Mouse (Mus musculus) embryonic facial prominence, embryonic 13.5 days (tissue): Measurements from ENCODE around the gene Bex1. TPM values are rescaled to one million over a fixed set of nuclear protein-coding genes. Genes with fewer than 3 reads are reported as not detected.

Experiments used
- ATAC-seq: fragments of 200-750 bp; cut with Nextera tagmentation; 2 replicates; pipeline ENCODE4 v1.8.0; 2017; ENCODE audit warnings: low read depth; ENCODE audit not compliant: insufficient number of reproducible peaks, insufficient read depth, low FRiP score, low TSS enrichment
- H3K27ac ChIP-seq: fragments of 300-500 bp; sonication (generic); 2 replicates; pipeline ENCODE4 v1.5.1; 2015; ENCODE audit warnings: moderate library complexity, mild to moderate bottlenecking, inconsistent platforms
- H3K27me3 ChIP-seq: fragments of 300-500 bp; sonication (generic); 2 replicates; pipeline ENCODE4 v1.6.1; 2015; ENCODE audit warnings: mild to moderate bottlenecking, inconsistent platforms
- H3K36me3 ChIP-seq: fragments of 300-500 bp; sonication (generic); 2 replicates; pipeline ENCODE4 v1.6.1; 2015; ENCODE audit warnings: mild to moderate bottlenecking, inconsistent platforms
- H3K4me1 ChIP-seq: fragments of 300-500 bp; sonication (generic); 2 replicates; pipeline ENCODE4 v1.6.1; 2015; ENCODE audit warnings: inconsistent platforms
- H3K4me2 ChIP-seq: fragments of 300-500 bp; sonication (generic); 2 replicates; pipeline ENCODE4 v1.6.1; 2015; ENCODE audit warnings: moderate library complexity, mild to moderate bottlenecking, inconsistent platforms
- H3K4me3 ChIP-seq: fragments of 300-500 bp; sonication (generic); 2 replicates; pipeline ENCODE4 v1.5.1; 2015; ENCODE audit warnings: mild to moderate bottlenecking, inconsistent platforms
- H3K9ac ChIP-seq: fragments of 300-500 bp; sonication (generic); 2 replicates; pipeline ENCODE4 v1.6.1; 2015; ENCODE audit warnings: mild to moderate bottlenecking, inconsistent platforms
- H3K9me3 ChIP-seq: fragments of 300-500 bp; sonication (generic); 2 replicates; pipeline ENCODE4 v1.6.1; 2016; ENCODE audit warnings: inconsistent platforms
- WGBS: fragments of 180-500 bp; shearing (Covaris S2); methylation state at CpG from one replicate; pipeline ENCODE4 v1.1.7; 2015; ENCODE audit warnings: mixed read lengths; 5-methylcytosine and 5-hydroxymethylcytosine counted together
- polyA plus RNA-seq: library from polyadenylated mRNA; unstranded; fragments of >200 nt; fragmentation: Nextera tagmentation; extraction: Ambion mirVana; gene quantifications from 2 replicates; pipeline ENCODE4 v1.2.1, GENCODE M21; 2015

Gene Bex1
- polyA plus RNA-seq, 1 experiment from 2014 or later, result 87.7 TPM

GRCm38 (mm10) chrX:136213396-136213795 lies 1.9 kb downstream of the Bex1 start:
- no peak for ATAC-seq
- WGBS, result 69% methylated on average over 2 of the region's 2 CpGs

GRCm38 (mm10) chrX:136204406-136204805 lies 10.9 kb downstream of the Bex1 start:
- no peak overlapping the region for H3K9ac ChIP-seq
- no peaks in the 10 kb centered on the region for H3K4me1 ChIP-seq
- no peaks in the 10 kb centered on the region for H3K36me3 ChIP-seq
- no peak overlapping the region for H3K4me2 ChIP-seq
- no peaks in the 10 kb centered on the region for H3K9me3 ChIP-seq
- peaks cover 17% of the 10 kb centered on the region for H3K27me3 ChIP-seq
- WGBS, result 76% methylated on average over 6 of the region's 6 CpGs
- H3K27ac ChIP-seq, result no peak overlapping the region
- ATAC-seq, result no peak
- no peak overlapping the region for H3K4me3 ChIP-seq

More at GRCm38 (mm10) chrX:136213396-136213795, 1.9 kb downstream of the Bex1 start:
- no peak overlapping the region for H3K4me2 ChIP-seq
- no peak overlapping the region for H3K9ac ChIP-seq
- H3K27ac ChIP-seq, result no peak overlapping the region
- H3K4me3 ChIP-seq, result no peak overlapping the region
- peaks cover 8% of the 10 kb centered on the region; the same call in 1 of the 2 replicates for H3K27me3 ChIP-seq
- H3K36me3 ChIP-seq, result no peaks in the 10 kb centered on the region
- H3K4me1 ChIP-seq, result no peaks in the 10 kb centered on the region
- H3K9me3 ChIP-seq, result no peaks in the 10 kb centered on the region

GRCm38 (mm10) chrX:136203664-136204066 lies 11.6 kb downstream of the Bex1 start, which contains the start of gene Tceal5:
Tceal5 (minus strand) TSS chrX:136203876.
- H3K27me3 ChIP-seq, result peaks cover 17% of the 10 kb centered on the region
- no peaks in the 10 kb centered on the region for H3K4me1 ChIP-seq
- H3K36me3 ChIP-seq, result no peaks in the 10 kb centered on the region
- H3K4me3 ChIP-seq, result peak within 1 kb of the TSS; percentile 48
- WGBS, result 26% methylated on average over 9 of the region's 9 CpGs
- H3K27ac ChIP-seq, result no peak within 1 kb of the TSS
- H3K9ac ChIP-seq, result peak within 1 kb of the TSS; percentile 61; the same call in 1 of the 2 replicates
- 0 out of 2 replicates have a peak, but pooled peaks have one; percentile 20 for ATAC-seq
- H3K9me3 ChIP-seq, result no peaks in the 10 kb centered on the region
- peak within 1 kb of the TSS; percentile 59 for H3K4me2 ChIP-seq

GRCm38 (mm10) chrX:136203257-136203656 lies 12.1 kb downstream of the Bex1 start:
- Histone ChIP-seq H3K4me3 (peak overlapping the region; percentile 48), H3K4me1 (no peaks in the 10 kb centered on the region), H3K9me3 (no peaks in the 10 kb centered on the region), H3K4me2 (peak overlapping the region; percentile 59), H3K36me3 (no peaks in the 10 kb centered on the region), H3K27me3 (peaks cover 17% of the 10 kb centered on the region), H3K27ac (no peak overlapping the region), H3K9ac (peak overlapping the region; percentile 61; the same call in 1 of the 2 replicates)
- no peak for ATAC-seq
- WGBS, result 15% methylated on average over 7 of the region's 7 CpGs

- Histone ChIP-seq H3K4me1 (no peaks in the 10 kb centered on the region), H3K9ac (no peak overlapping the region), H3K27me3 (peaks cover 9% of the 10 kb centered on the region), H3K9me3 (no peaks in the 10 kb centered on the region), H3K4me2 (no peak overlapping the region), H3K36me3 (no peaks in the 10 kb centered on the region), H3K27ac (no peak overlapping the region), H3K4me3 (no peak overlapping the region)
- 52% methylated on average over 1 of the region's 1 CpGs for WGBS
- ATAC-seq, result no peak
Observed at GRCm38 (mm10) chrX:136196873-136197272, 18.4 kb downstream of the Bex1 start.

- ATAC-seq, result no peak
Observed at GRCm38 (mm10) chrX:136195193-136195944, 19.9 kb downstream of the Bex1 start.

GRCm38 (mm10) chrX:136183107-136183506 lies 32.2 kb downstream of the Bex1 start:
- no peak for ATAC-seq
- WGBS, result 72% methylated on average over 1 of the region's 1 CpGs

More at GRCm38 (mm10) chrX:136195193-136195944, 19.9 kb downstream of the Bex1 start:
- Histone ChIP-seq H3K27me3 (peaks cover 1% of the 10 kb centered on the region), H3K27ac (no peak overlapping the region), H3K4me2 (no peak overlapping the region), H3K4me1 (no peaks in the 10 kb centered on the region), H3K36me3 (no peaks in the 10 kb centered on the region), H3K4me3 (no peak overlapping the region), H3K9ac (no peak overlapping the region), H3K9me3 (no peaks in the 10 kb centered on the region)
- 84% methylated on average over 16 of the region's 16 CpGs for whole genome bisulfite sequencing

GRCm38 (mm10) chrX:136180897-136181553 lies 34.3 kb downstream of the Bex1 start:
- no peak for ATAC-seq
- 38% methylated on average over 11 of the region's 11 CpGs for WGBS
- Histone ChIP-seq H3K4me1 (no peaks in the 10 kb centered on the region), H3K27me3 (peaks cover 17% of the 10 kb centered on the region), H3K4me3 (no peak overlapping the region), H3K4me2 (no peak overlapping the region), H3K36me3 (no peaks in the 10 kb centered on the region), H3K27ac (no peak overlapping the region), H3K9ac (no peak overlapping the region), H3K9me3 (no peaks in the 10 kb centered on the region)

More at GRCm38 (mm10) chrX:136183107-136183506, 32.2 kb downstream of the Bex1 start:
- H3K4me1 ChIP-seq, result no peaks in the 10 kb centered on the region
- no peak overlapping the region for H3K27ac ChIP-seq
- no peak overlapping the region for H3K4me3 ChIP-seq
- H3K9ac ChIP-seq, result no peak overlapping the region
- H3K9me3 ChIP-seq, result no peaks in the 10 kb centered on the region
- H3K36me3 ChIP-seq, result no peaks in the 10 kb centered on the region
- no peak overlapping the region for H3K4me2 ChIP-seq
- H3K27me3 ChIP-seq, result peaks cover 12% of the 10 kb centered on the region

GRCm38 (mm10) chrX:136172786-136173185 lies 42.5 kb downstream of the Bex1 start:
- H3K4me3 ChIP-seq, result peak overlapping the region; percentile 59
- peak overlapping the region; percentile 58 for H3K9ac ChIP-seq
- 28% methylated on average over 10 of the region's 10 CpGs for WGBS
- peaks cover 6% of the 10 kb centered on the region; the same call in 1 of the 2 replicates for H3K36me3 ChIP-seq
- peak overlapping the region; percentile 92 for H3K27ac ChIP-seq
- peak overlapping the region; percentile 55 for H3K4me2 ChIP-seq
- H3K27me3 ChIP-seq, result peaks cover 18% of the 10 kb centered on the region
- peaks cover 3% of the 10 kb centered on the region; the same call in 1 of the 2 replicates for H3K4me1 ChIP-seq
- no peaks in the 10 kb centered on the region for H3K9me3 ChIP-seq
- ATAC-seq, result no peak

- WGBS, result 22% methylated on average over 10 of the region's 10 CpGs
Observed at GRCm38 (mm10) chrX:136172118-136172551, 43.2 kb downstream of the Bex1 start, which contains the start of gene Tceal8. Tceal8 (minus strand) TSS chrX:136172342.

More at GRCm38 (mm10) chrX:136172118-136172551, 43.2 kb downstream of the Bex1 start, which contains the start of gene Tceal8:
- peak within 1 kb of the TSS; percentile 84 for H3K9ac ChIP-seq
- peak; percentile 90 for ATAC-seq
- peak within 1 kb of the TSS; percentile 57 for H3K4me2 ChIP-seq
- peak within 1 kb of the TSS; percentile 59 for H3K4me3 ChIP-seq
- H3K4me1 ChIP-seq, result peaks cover 3% of the 10 kb centered on the region; the same call in 1 of the 2 replicates
- H3K27ac ChIP-seq, result peak within 1 kb of the TSS; percentile 92
- H3K36me3 ChIP-seq, result peaks cover 6% of the 10 kb centered on the region; the same call in 1 of the 2 replicates
- peaks cover 16% of the 10 kb centered on the region for H3K27me3 ChIP-seq
- no peaks in the 10 kb centered on the region for H3K9me3 ChIP-seq
